Mouse (Mus musculus): Measurements from ENCODE around the gene Noto. TPM values are rescaled to one million over a fixed set of nuclear protein-coding genes. Genes with fewer than 3 reads are reported as not detected.

Noto gene
- polyA plus RNA-seq, 1 experiment from 2014 or later: not detected

- Histone ChIP-seq H3K9ac (ENCODE audit: low read depth, low read length) (peak overlapping the region; percentile 90), H3K27ac (ENCODE audit: low read depth, low read length) (no peak overlapping the region), H3K4me2 (ENCODE audit: low read length) (peak overlapping the region; percentile 88), H3K4me3 (ENCODE audit: low read length) (peak overlapping the region; percentile 79), H3K36me3 (ENCODE audit: control insufficient read depth, insufficient read depth, low read length) (no peaks in the 10 kb centered on the region), H3K4me1 (ENCODE audit: control insufficient read depth, insufficient read depth, low read depth, low read length) (peaks cover 37% of the 10 kb centered on the region), H3K9me3 (ENCODE audit: control insufficient read depth, low read length) (no peaks in the 10 kb centered on the region), H3K27me3 (replicated peaks; ENCODE audit: control insufficient read depth, insufficient read depth, low read length) (no peaks in the 10 kb centered on the region)
- ATAC-seq: no peak
- WGBS: 13% methylated on average over 7 of the region's 7 CpGs
Observed at GRCm38 (mm10) chr6:85452816-85453215, 29.1 kb downstream of the Noto start.

- Histone ChIP-seq H3K9ac (ENCODE audit: low read depth, low read length) (no peak overlapping the region), H3K27me3 (replicated peaks; ENCODE audit: control insufficient read depth, insufficient read depth, low read length) (no peaks in the 10 kb centered on the region), H3K27ac (ENCODE audit: low read depth, low read length) (no peak overlapping the region), H3K4me3 (ENCODE audit: low read length) (no peak overlapping the region), H3K4me1 (ENCODE audit: control insufficient read depth, insufficient read depth, low read depth, low read length) (peaks cover 14% of the 10 kb centered on the region), H3K4me2 (ENCODE audit: low read length) (no peak overlapping the region), H3K9me3 (ENCODE audit: control insufficient read depth, low read length) (no peaks in the 10 kb centered on the region), H3K36me3 (ENCODE audit: control insufficient read depth, insufficient read depth, low read length) (peaks cover 38% of the 10 kb centered on the region)
- 91% methylated on average over 2 of the region's 2 CpGs for WGBS
- ATAC-seq: no peak
Observed at GRCm38 (mm10) chr6:85459621-85460020, 35.9 kb downstream of the Noto start.

GRCm38 (mm10) chr6:85465381-85465780 lies 41.7 kb downstream of the Noto start:
- H3K27me3 ChIP-seq (replicated peaks; ENCODE audit: control insufficient read depth, insufficient read depth, low read length): no peaks in the 10 kb centered on the region
- ATAC-seq: no peak
- no peak overlapping the region for H3K27ac ChIP-seq (ENCODE audit: low read depth, low read length)
- no peaks in the 10 kb centered on the region for H3K9me3 ChIP-seq (ENCODE audit: control insufficient read depth, low read length)
- no peaks in the 10 kb centered on the region for H3K4me1 ChIP-seq (ENCODE audit: control insufficient read depth, insufficient read depth, low read depth, low read length)
- H3K4me2 ChIP-seq (ENCODE audit: low read length): no peak overlapping the region
- H3K36me3 ChIP-seq (ENCODE audit: control insufficient read depth, insufficient read depth, low read length): peaks cover 56% of the 10 kb centered on the region
- H3K4me3 ChIP-seq (ENCODE audit: low read length): no peak overlapping the region
- H3K9ac ChIP-seq (ENCODE audit: low read depth, low read length): no peak overlapping the region

GRCm38 (mm10) chr6:85469660-85470430 lies 46.2 kb downstream of the Noto start:
- Histone ChIP-seq H3K4me1 (ENCODE audit: control insufficient read depth, insufficient read depth, low read depth, low read length) (no peaks in the 10 kb centered on the region), H3K27me3 (replicated peaks; ENCODE audit: control insufficient read depth, insufficient read depth, low read length) (no peaks in the 10 kb centered on the region), H3K27ac (ENCODE audit: low read depth, low read length) (no peak overlapping the region), H3K4me3 (ENCODE audit: low read length) (no peak overlapping the region), H3K9me3 (ENCODE audit: control insufficient read depth, low read length) (no peaks in the 10 kb centered on the region), H3K4me2 (ENCODE audit: low read length) (no peak overlapping the region), H3K9ac (ENCODE audit: low read depth, low read length) (no peak overlapping the region), H3K36me3 (ENCODE audit: control insufficient read depth, insufficient read depth, low read length) (peaks cover 45% of the 10 kb centered on the region)
- ATAC-seq: no peak
- WGBS: 80% methylated on average over 5 of the region's 5 CpGs

- H3K27ac ChIP-seq (ENCODE audit: low read depth, low read length): no peak overlapping the region
- H3K9ac ChIP-seq (ENCODE audit: low read depth, low read length): no peak overlapping the region
- H3K36me3 ChIP-seq (ENCODE audit: control insufficient read depth, insufficient read depth, low read length): peaks cover 34% of the 10 kb centered on the region
- H3K9me3 ChIP-seq (ENCODE audit: control insufficient read depth, low read length): no peaks in the 10 kb centered on the region
- no peak overlapping the region for H3K4me3 ChIP-seq (ENCODE audit: low read length)
- no peaks in the 10 kb centered on the region for H3K4me1 ChIP-seq (ENCODE audit: control insufficient read depth, insufficient read depth, low read depth, low read length)
- H3K27me3 ChIP-seq (replicated peaks; ENCODE audit: control insufficient read depth, insufficient read depth, low read length): no peaks in the 10 kb centered on the region
- H3K4me2 ChIP-seq (ENCODE audit: low read length): no peak overlapping the region
- ATAC-seq: no peak
- WGBS: 48% methylated on average over 8 of the region's 8 CpGs
Observed at GRCm38 (mm10) chr6:85471962-85472361, 48.3 kb downstream of the Noto start.

GRCm38 (mm10) chr6:85472542-85472941 lies 48.9 kb downstream of the Noto start:
- H3K9ac ChIP-seq (ENCODE audit: low read depth, low read length): no peak overlapping the region
- no peak for ATAC-seq
- H3K4me1 ChIP-seq (ENCODE audit: control insufficient read depth, insufficient read depth, low read depth, low read length): no peaks in the 10 kb centered on the region
- 50% methylated on average over 5 of the region's 5 CpGs for WGBS
- H3K27me3 ChIP-seq (replicated peaks; ENCODE audit: control insufficient read depth, insufficient read depth, low read length): no peaks in the 10 kb centered on the region
- H3K4me2 ChIP-seq (ENCODE audit: low read length): no peak overlapping the region
- no peak overlapping the region for H3K4me3 ChIP-seq (ENCODE audit: low read length)
- peaks cover 32% of the 10 kb centered on the region for H3K36me3 ChIP-seq (ENCODE audit: control insufficient read depth, insufficient read depth, low read length)
- no peak overlapping the region for H3K27ac ChIP-seq (ENCODE audit: low read depth, low read length)
- no peaks in the 10 kb centered on the region for H3K9me3 ChIP-seq (ENCODE audit: control insufficient read depth, low read length)

- no peak for ATAC-seq
- Histone ChIP-seq H3K9me3 (ENCODE audit: control insufficient read depth, low read length) (no peaks in the 10 kb centered on the region), H3K36me3 (ENCODE audit: control insufficient read depth, insufficient read depth, low read length) (peaks cover 24% of the 10 kb centered on the region)
Observed at GRCm38 (mm10) chr6:85475581-85475980, 51.9 kb downstream of the Noto start.

GRCm38 (mm10) chr6:85477366-85477917 lies 53.8 kb downstream of the Noto start:
- Histone ChIP-seq H3K36me3 (ENCODE audit: control insufficient read depth, insufficient read depth, low read length) (peaks cover 15% of the 10 kb centered on the region), H3K4me2 (ENCODE audit: low read length) (no peak overlapping the region), H3K9me3 (ENCODE audit: control insufficient read depth, low read length) (no peaks in the 10 kb centered on the region), H3K27ac (ENCODE audit: low read depth, low read length) (no peak overlapping the region), H3K27me3 (replicated peaks; ENCODE audit: control insufficient read depth, insufficient read depth, low read length) (no peaks in the 10 kb centered on the region), H3K4me1 (ENCODE audit: control insufficient read depth, insufficient read depth, low read depth, low read length) (no peaks in the 10 kb centered on the region; the same call in 1 of the 2 replicates), H3K4me3 (ENCODE audit: low read length) (no peak overlapping the region), H3K9ac (ENCODE audit: low read depth, low read length) (no peak overlapping the region)
- ATAC-seq: no peak
- WGBS: 42% methylated on average over 10 of the region's 10 CpGs

More at GRCm38 (mm10) chr6:85475581-85475980, 51.9 kb downstream of the Noto start:
- Histone ChIP-seq H3K9ac (ENCODE audit: low read depth, low read length) (no peak overlapping the region), H3K4me3 (ENCODE audit: low read length) (no peak overlapping the region), H3K27me3 (replicated peaks; ENCODE audit: control insufficient read depth, insufficient read depth, low read length) (no peaks in the 10 kb centered on the region), H3K4me1 (ENCODE audit: control insufficient read depth, insufficient read depth, low read depth, low read length) (no peaks in the 10 kb centered on the region; the same call in 1 of the 2 replicates), H3K27ac (ENCODE audit: low read depth, low read length) (no peak overlapping the region), H3K4me2 (ENCODE audit: low read length) (no peak overlapping the region)
- 91% methylated on average over 3 of the region's 3 CpGs for WGBS

- no peak overlapping the region for H3K4me3 ChIP-seq (ENCODE audit: low read length)
- ATAC-seq: no peak
- WGBS: 35% methylated on average over 14 of the region's 14 CpGs
- H3K9me3 ChIP-seq (ENCODE audit: control insufficient read depth, low read length): no peaks in the 10 kb centered on the region
- H3K4me1 ChIP-seq (ENCODE audit: control insufficient read depth, insufficient read depth, low read depth, low read length): no peaks in the 10 kb centered on the region; the same call in 1 of the 2 replicates
- H3K36me3 ChIP-seq (ENCODE audit: control insufficient read depth, insufficient read depth, low read length): peaks cover 7% of the 10 kb centered on the region; the same call in 1 of the 2 replicates
- no peak overlapping the region for H3K27ac ChIP-seq (ENCODE audit: low read depth, low read length)
- H3K27me3 ChIP-seq (replicated peaks; ENCODE audit: control insufficient read depth, insufficient read depth, low read length): no peaks in the 10 kb centered on the region
- no peak overlapping the region for H3K4me2 ChIP-seq (ENCODE audit: low read length)
- H3K9ac ChIP-seq (ENCODE audit: low read depth, low read length): no peak overlapping the region
Observed at GRCm38 (mm10) chr6:85478416-85478815, 54.7 kb downstream of the Noto start.

All from hindbrain, embryonic 16.5 days (tissue).